Mouse (Mus musculus): Measurements from ENCODE around the gene Tcn2.

- TF ChIP-seq POLR2A (IDR thresholded peaks at IDR 0.05; ENCODE audit: control insufficient read depth, low read depth, low read length) (no peak), CTCF (IDR thresholded peaks at IDR 0.05; ENCODE audit: control insufficient read depth, insufficient read depth, insufficient replicate concordance, low read depth, low read length) (no peak)
These were observed 14.4 kb upstream of the Tcn2 start for GRCm38 (mm10) chr11:3946386-3946785.

Measured in testis, adult 2 months (tissue).